ENCODE assay signal across 21 mouse cellular contexts in the genomic region with DNA sequence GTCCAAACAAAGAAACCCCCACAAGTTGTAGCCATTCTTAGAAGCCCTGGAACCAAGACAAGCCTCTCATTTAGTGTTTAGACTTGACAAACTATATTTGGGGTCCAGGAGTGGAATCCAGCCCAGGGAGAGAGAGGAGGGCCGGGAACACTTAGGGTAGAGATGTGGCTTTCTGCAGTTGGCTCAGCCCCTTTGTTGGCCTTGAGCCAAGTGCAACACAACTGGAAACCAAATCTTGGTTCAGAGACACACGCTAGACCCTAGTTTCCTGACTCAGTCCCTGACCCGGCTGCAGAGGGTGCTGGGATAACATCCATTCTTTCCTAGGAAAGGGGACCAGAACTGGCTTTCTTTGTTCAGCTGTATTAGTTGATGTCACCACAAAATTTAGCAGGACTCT.
DNase-seq lines count a peak whose midpoint lies in the region; ATAC-seq lines count a peak whose summit lies in the region.
"Had no signal": no experiment of that assay in that cellular context is flagged by ENCODE, and none has a peak within 500 bp of the region (broad histone marks: within the 10 kb centered on the region; RNA-seq: fewer than 3 reads in every experiment).

No protein-coding gene starts in this region.

- H3K9ac ChIP-seq in kidney, embryonic 14.5 days (ENCODE audit: low read depth, low read length), result no peak overlapping the region
- no peak overlapping the region for H3K9ac ChIP-seq in lung, embryonic 16.5 days (ENCODE audit: low read length)
- H3K9ac ChIP-seq in forebrain, embryonic 11.5 days (ENCODE audit: low read length), result no peak overlapping the region
- H3K9ac ChIP-seq: forebrain, postnatal 0 days; hindbrain, embryonic 14.5 days; intestine, embryonic 15.5 days; neural tube, embryonic 13.5 days had no signal

- WGBS in kidney, embryonic 14.5 days, result 36% methylated on average over 3 of the region's 3 CpGs
- WGBS in lung, embryonic 16.5 days, result 27% methylated on average over 3 of the region's 3 CpGs
- WGBS in forebrain, embryonic 11.5 days, result 89% methylated on average over 3 of the region's 3 CpGs

- H3K27me3 ChIP-seq in kidney, embryonic 14.5 days (ENCODE audit: control insufficient read depth, insufficient read depth, low read length), result no peaks in the 10 kb centered on the region
- no peaks in the 10 kb centered on the region for H3K27me3 ChIP-seq in lung, embryonic 16.5 days (ENCODE audit: control insufficient read depth, insufficient read depth, low read depth, low read length)
- H3K27me3 ChIP-seq in forebrain, embryonic 11.5 days (ENCODE audit: control insufficient read depth, insufficient read depth, low read length), result no peaks in the 10 kb centered on the region
- H3K27me3 ChIP-seq: intestine, embryonic 15.5 days; neural tube, embryonic 13.5 days had no signal

- DNase-seq in kidney, adult 9 months, result no peak
- no peak for DNase-seq in lung, postnatal 36 days
- peak; percentile 12 to 13 for DNase-seq in heart, postnatal 36 days
- peak; percentile 48 to 72 for DNase-seq in lung, postnatal 4 days
- DNase-seq in forebrain, embryonic 11.5 days (ENCODE audit: low spot score), result no peak
- DNase-seq: adrenal gland, postnatal 25 days; cerebellum, adult 18-20 months; forebrain, postnatal 0 days; gastrocnemius, adult 2 months; right cerebral cortex, adult 18-20 months had no signal

- H3K9me3 ChIP-seq in kidney, embryonic 14.5 days (ENCODE audit: control insufficient read depth, low read length), result no peaks in the 10 kb centered on the region; the same call in 1 of the 2 replicates
- no peaks in the 10 kb centered on the region for H3K9me3 ChIP-seq in lung, embryonic 16.5 days (ENCODE audit: control insufficient read depth, low read length)
- no peaks in the 10 kb centered on the region for H3K9me3 ChIP-seq in forebrain, embryonic 11.5 days (ENCODE audit: control insufficient read depth, low read length)
- H3K9me3 ChIP-seq: intestine, embryonic 15.5 days; limb, embryonic 10.5 days; neural tube, embryonic 13.5 days had no signal

- H3K4me1 ChIP-seq in kidney, embryonic 14.5 days (ENCODE audit: control insufficient read depth, insufficient read depth, low read length), result 0 out of 2 replicates have a peak, but pooled peaks cover 3% of the 10 kb centered on the region
- peaks cover 11% of the 10 kb centered on the region; the same call in 1 of the 2 replicates for H3K4me1 ChIP-seq in lung, embryonic 16.5 days (replicated peaks; ENCODE audit: control insufficient read depth, insufficient read depth, low read length)
- peaks cover 8% of the 10 kb centered on the region; the same call in 1 of the 2 replicates for H3K4me1 ChIP-seq in forebrain, embryonic 11.5 days (replicated peaks; ENCODE audit: control insufficient read depth, insufficient read depth, low read length)
- H3K4me1 ChIP-seq: intestine, embryonic 15.5 days had no signal

- H3K4me3 ChIP-seq in kidney, embryonic 14.5 days (ENCODE audit: low read length), result no peak overlapping the region
- no peak overlapping the region for H3K4me3 ChIP-seq in lung, embryonic 16.5 days (ENCODE audit: low read length)
- no peak overlapping the region for H3K4me3 ChIP-seq in forebrain, embryonic 11.5 days (ENCODE audit: low read depth, low read length)
- H3K4me3 ChIP-seq: gastrocnemius, adult 2 months; heart, adult 2 months; intestine, embryonic 15.5 days; left cerebral cortex, adult 2 months; limb, embryonic 10.5 days; neural tube, embryonic 13.5 days had no signal

- no peaks in the 10 kb centered on the region for H3K36me3 ChIP-seq in kidney, embryonic 14.5 days (ENCODE audit: control insufficient read depth, insufficient read depth, low read length)
- H3K36me3 ChIP-seq in lung, embryonic 16.5 days (ENCODE audit: control insufficient read depth, insufficient read depth, low read length), result no peaks in the 10 kb centered on the region
- H3K36me3 ChIP-seq in forebrain, embryonic 11.5 days (ENCODE audit: control insufficient read depth, insufficient read depth, low read length), result no peaks in the 10 kb centered on the region
- H3K36me3 ChIP-seq: intestine, embryonic 15.5 days; limb, embryonic 10.5 days; neural tube, embryonic 13.5 days had no signal

- peak; percentile 69 for ATAC-seq in kidney, embryonic 14.5 days (ENCODE audit: low FRiP score, low TSS enrichment)
- ATAC-seq in lung, embryonic 16.5 days (ENCODE audit: low read depth), result peak; percentile 82
- no peak for ATAC-seq in forebrain, embryonic 11.5 days (replicated peaks; ENCODE audit: low FRiP score)
- ATAC-seq: forebrain, postnatal 0 days; intestine, embryonic 15.5 days had no signal

- H3K27ac ChIP-seq in kidney, embryonic 14.5 days (ENCODE audit: low read depth, low read length), result peak overlapping the region; percentile 1; the same call in 1 of the 2 replicates
- peak overlapping the region; percentile 40; the same call in 1 of the 2 replicates for H3K27ac ChIP-seq in lung, embryonic 16.5 days (ENCODE audit: low read length)
- H3K27ac ChIP-seq in forebrain, embryonic 11.5 days (ENCODE audit: low read depth, low read length), result no peak overlapping the region
- H3K27ac ChIP-seq: gastrocnemius, adult 2 months; heart, adult 2 months; hindbrain, embryonic 14.5 days; intestine, embryonic 15.5 days; left cerebral cortex, adult 2 months; macrophage; neural tube, embryonic 13.5 days had no signal

- H3K4me2 ChIP-seq in kidney, embryonic 14.5 days (replicated peaks; ENCODE audit: low read depth, low read length), result no peak overlapping the region
- no peak overlapping the region for H3K4me2 ChIP-seq in lung, embryonic 16.5 days (ENCODE audit: low read depth, low read length)
- no peak overlapping the region for H3K4me2 ChIP-seq in forebrain, embryonic 11.5 days (ENCODE audit: low read depth, low read length, severe bottlenecking)
- H3K4me2 ChIP-seq: hindbrain, embryonic 14.5 days; intestine, embryonic 15.5 days; liver, embryonic 11.5 days; midbrain, embryonic 11.5 days; neural tube, embryonic 13.5 days had no signal

- intact Hi-C loops in heart, postnatal 36 days (cut with DNase I), result no loop called here

Comparison
In these comparisons a context has a peak if more than half of its experiments do, and no peak if none do; other contexts are left out.
1. DNase-seq: peak in heart, postnatal 36 days (2 of 2) and lung, postnatal 4 days (2 of 2); none in kidney, adult 9 months (single experiment), lung, postnatal 36 days (single experiment) and forebrain, embryonic 11.5 days (single experiment).